Mouse (Mus musculus) heart, postnatal 0 days (tissue): ENCODE results near the gene Haghl.

Experiments
- CTCF ChIP-seq: IDR thresholded peaks from 2 replicates; pipeline ENCODE4 v1.5.1; 2016; ENCODE audit warnings: antibody characterized with exemption, control low read depth, low read depth
- EP300 ChIP-seq: IDR thresholded peaks from 2 replicates; pipeline ENCODE4 v1.6.1; 2016; ENCODE audit warnings: antibody characterized with exemption, low read depth

DNA sequence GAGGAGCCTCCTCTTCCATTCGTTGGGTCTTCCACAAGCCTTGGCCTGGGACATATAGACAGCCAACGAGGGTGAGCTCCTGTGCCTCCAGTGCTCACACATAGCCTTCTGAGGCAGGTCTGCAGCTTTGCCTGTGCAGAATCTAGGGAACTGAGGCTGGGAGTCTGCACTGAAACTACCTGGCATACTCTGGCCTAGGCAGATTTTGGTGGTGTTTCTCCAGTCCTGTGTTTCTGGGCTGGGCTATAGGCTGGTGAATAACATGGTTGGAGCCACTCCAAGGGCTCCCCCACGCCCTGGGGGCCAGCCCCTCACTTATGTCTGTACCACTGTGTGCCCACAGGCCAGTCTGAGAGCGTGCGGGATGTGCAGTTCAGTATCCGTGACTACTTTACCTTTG, 39.8 kb upstream of the Haghl start:
- TF ChIP-seq CTCF (no peak), EP300 (no peak)
